Mouse (Mus musculus): Measurements from ENCODE around the gene Spata18.

The Spata18 gene

GRCm38 (mm10) chr5:73651061-73651854 is at the start of gene Spata18:
Spata18 (plus strand) TSS chr5:73651379.
- no peak for DNase-seq (ENCODE audit: low spot score in 2 of 2)

DNA sequence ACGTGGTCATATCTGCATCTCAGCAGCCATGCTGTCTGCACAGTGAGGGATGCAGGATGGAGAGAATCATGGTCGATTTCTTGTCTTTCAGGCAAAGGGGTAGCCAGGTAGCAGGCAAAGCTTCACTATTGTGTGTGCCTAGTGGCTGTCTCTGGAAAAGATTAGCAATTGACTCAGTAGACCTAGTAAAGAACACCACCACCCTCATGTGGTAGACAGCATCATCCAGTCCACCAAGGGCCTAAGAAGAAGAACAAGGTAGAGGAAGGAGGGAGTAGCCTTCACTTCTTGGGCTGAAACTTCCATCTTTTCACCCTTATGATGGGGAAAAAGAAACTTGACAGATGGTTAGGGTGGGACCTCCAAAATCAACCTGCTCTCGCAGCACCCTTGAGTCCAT is 48.3 kb upstream of the Spata18 start:
- no peak for DNase-seq (ENCODE audit: low spot score in 2 of 2)

GRCm38 (mm10) chr5:73604542-73604941 is 46.6 kb upstream of the Spata18 start:
- no peak for DNase-seq (ENCODE audit: low spot score in 2 of 2)

DNA sequence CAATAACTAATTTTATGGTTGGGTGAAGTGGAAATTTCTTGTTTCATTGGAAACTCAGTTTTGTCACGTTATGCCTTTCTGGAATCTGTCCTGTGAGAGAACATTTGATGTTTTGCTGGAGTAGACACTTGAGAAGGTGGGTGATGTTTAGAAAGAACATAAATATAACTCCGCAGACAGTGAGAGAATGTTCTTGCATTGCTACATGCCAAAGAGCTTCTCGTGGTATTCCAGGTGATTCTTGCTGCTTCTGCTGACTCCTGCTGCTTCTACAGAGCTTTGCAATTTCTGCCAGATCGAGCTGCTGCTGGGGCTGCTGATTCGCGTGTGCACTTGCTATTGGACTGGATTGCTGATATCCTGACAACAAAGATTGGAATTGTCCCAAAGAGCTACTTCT is 46.2 kb upstream of the Spata18 start:
- no peak for DNase-seq (ENCODE audit: low spot score in 2 of 2)

DNA sequence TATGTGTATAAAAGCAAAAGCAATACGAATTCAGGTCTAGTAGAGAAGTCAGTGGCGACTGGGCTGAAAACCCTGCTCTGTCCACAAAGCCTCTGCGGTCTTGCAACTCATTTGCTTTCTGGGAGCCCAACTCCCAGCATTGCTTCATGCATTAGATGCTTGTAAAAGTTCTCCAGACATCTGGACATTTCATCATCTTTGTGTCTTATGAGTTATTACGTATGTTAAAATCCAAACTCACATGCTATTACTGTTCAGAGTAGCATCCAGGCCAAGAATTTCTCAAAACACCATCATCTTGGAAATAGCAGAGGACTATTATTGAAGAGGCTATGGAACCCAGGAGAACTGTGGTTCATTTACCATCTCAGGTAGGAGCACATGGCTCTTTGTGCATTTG is 40.1 kb upstream of the Spata18 start:
- no peak for DNase-seq (ENCODE audit: low spot score in 2 of 2)

DNA sequence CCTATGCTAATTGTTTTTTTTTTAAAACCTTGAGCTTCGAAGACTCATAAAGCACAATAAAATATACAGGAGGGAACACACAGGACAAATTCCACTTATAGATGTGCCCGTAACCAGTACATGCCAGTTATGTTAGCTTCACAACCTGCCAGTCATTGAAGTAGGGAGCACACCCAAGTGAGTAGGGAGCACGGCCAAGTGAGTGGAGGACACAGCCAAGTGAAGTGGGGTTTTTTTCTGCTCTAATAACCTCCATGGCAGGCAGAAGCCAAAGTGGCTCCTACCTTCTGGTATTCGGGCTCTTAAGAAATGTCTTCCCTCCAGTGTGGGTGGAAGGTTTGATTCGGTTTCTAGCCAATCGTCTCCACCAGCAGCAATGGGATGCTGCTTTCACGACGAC is 37.9 kb upstream of the Spata18 start:
- DNase-seq (ENCODE audit: low spot score in 2 of 2): no peak

DNA sequence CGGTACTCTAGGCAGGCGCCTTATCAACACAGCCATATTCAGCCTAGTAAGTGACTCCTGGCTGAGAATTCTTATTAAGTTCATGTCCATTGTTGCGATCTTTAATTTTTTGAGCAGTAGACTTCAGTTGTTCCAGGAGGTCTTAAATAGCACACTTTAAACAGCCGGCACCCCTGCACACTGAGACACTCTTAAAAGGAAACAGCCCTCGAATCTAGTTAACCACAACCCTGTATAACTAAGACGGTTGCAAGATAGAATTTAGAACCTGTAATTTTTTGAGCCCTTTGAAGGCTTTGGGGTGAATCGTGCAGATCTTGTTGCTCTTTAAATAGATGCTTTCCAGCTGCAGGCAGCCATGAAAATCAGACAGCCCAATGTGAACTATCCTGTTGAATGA is 36.0 kb upstream of the Spata18 start:
- DNase-seq (ENCODE audit: low spot score in 2 of 2): no peak

DNA sequence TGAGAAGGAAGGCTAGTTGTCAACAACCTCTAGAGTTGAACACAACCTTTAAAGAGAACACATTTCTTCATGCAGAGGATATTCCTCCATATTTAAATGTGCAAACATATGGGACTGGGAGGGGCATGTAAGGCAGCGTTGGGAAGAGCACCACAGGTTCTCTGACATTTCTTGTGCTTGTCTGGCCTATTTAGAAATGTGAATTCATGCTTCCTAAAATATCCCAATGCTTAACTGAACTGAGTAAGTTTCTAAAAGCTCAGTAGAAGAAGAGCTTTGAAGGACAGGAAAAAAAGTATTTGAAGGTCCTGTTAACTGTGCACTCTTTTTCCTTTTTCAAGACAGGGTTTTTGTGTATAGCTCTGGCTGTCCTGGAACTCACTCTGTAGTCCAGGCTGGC is 32.2 kb upstream of the Spata18 start:
- DNase-seq (ENCODE audit: low spot score in 2 of 2): no peak

DNA sequence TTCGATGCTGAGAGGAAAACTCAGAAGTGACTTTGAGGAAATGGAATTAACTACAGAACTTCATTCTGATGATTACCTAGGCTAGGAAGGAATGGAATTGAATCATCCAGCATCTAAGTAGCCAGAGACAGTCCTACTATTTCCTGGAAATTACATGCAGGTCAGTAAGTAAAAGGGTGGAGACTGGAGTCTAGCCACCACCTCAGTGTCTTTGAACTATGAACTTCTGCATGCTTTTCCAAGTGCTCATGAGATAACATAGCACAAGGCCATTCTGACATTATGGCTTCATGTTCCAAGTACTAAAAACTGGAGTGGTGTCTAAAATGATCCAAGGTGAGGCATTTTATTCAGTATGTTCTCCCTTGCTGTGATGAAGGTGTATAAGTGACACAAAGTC is 25.7 kb upstream of the Spata18 start:
- no peak for DNase-seq (ENCODE audit: low spot score in 2 of 2)

DNA sequence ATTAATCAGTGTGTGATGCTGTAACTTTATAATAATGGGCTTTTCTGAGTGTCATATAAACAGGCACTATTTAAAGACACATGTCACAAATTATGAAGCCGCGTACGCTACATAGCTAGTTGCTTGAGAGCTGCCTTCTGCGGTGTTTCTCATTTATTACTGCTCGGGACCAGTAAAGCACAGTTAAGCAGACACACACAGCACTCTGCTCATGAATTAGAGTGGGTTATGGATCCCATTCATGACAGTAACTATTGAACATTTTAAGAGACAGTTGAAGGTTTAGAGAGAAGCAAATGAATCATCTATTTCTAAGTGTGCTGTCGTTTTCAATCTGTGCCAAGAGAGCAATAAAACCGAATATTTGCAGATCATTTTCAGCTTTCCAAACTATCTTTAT is 24.3 kb upstream of the Spata18 start:
- no peak for DNase-seq (ENCODE audit: low spot score in 2 of 2)

DNA sequence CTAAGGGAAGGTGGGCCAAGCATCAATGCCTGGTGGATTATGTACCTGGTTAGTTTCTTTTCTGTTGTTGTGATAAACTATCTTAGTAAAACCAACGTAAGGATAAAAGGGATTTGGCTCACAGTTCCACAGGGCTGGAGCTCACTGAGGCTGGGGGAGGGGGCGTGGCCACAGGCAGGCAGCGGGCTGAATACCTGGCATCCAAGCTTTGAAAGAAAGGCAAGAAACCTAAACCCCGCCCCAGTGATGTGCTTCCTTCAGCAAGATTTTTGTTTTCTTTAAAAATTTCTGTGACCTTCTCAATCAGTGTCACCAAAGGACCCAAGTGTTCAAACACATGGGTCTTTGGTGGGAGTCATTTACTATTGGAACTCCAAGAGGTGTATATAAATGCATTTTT is 23.6 kb upstream of the Spata18 start:
- DNase-seq (ENCODE audit: low spot score in 2 of 2): no peak

- DNase-seq (ENCODE audit: low spot score in 2 of 2): no peak
Measured at GRCm38 (mm10) chr5:73627991-73628390, 23.2 kb upstream of the Spata18 start.

- DNase-seq (ENCODE audit: low spot score in 2 of 2): no peak
Measured at GRCm38 (mm10) chr5:73630141-73630540, 21.0 kb upstream of the Spata18 start.

DNA sequence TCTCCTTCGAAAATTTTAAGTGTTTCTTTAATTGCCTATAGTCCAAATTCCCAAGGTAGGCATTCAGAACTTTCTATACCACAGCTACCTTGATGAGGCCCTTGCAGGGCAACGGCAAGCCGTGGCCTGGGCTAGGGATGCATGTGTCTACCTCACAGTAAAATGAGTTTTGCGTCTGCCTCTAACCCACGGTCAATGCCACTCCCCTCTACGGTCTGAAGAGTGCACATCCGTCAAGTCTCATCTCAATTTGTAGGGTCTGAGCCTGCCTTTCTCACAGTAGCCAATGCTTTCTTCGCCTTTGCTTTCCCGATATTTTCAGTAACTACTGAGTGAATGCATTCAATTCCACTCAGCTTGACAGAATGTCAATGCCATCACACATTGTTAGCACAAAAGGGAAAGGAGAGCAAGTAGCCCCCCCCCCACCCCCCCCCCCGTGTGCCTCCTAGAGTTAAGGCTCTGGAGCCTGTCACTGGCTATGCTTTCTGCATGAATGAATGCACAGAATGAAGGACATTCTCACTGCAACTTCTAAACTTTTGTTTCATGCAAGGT is 20.1 kb upstream of the Spata18 start:
- DNase-seq (ENCODE audit: low spot score in 2 of 2): no peak

GRCm38 (mm10) chr5:73632291-73632690 is 18.9 kb upstream of the Spata18 start, which contains the start of gene Lrrc66:
Lrrc66 (minus strand) TSS chr5:73632526.
- DNase-seq (ENCODE audit: low spot score in 2 of 2): no peak

DNA sequence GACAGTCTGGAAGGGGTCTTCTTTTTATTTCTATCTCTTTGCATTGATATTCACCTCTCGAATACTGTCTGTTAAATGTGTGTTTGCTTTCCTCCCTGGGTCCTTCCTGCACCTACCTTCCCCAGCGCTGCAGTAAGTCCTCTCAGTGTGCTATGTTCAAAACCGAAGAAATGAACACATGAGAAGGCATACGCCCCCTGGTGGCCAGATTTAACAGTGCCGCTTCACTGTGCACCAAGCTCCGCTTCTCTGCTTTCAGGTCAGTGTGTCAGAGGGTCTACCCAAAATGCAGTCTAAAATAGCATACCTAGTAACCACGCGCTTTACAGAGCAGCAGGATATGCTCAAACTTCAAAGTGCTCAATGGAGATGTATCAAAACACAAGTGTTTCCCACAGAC is 18.0 kb upstream of the Spata18 start:
- peak; percentile 85 to 90 for DNase-seq (ENCODE audit: low spot score in 2 of 2)

DNA sequence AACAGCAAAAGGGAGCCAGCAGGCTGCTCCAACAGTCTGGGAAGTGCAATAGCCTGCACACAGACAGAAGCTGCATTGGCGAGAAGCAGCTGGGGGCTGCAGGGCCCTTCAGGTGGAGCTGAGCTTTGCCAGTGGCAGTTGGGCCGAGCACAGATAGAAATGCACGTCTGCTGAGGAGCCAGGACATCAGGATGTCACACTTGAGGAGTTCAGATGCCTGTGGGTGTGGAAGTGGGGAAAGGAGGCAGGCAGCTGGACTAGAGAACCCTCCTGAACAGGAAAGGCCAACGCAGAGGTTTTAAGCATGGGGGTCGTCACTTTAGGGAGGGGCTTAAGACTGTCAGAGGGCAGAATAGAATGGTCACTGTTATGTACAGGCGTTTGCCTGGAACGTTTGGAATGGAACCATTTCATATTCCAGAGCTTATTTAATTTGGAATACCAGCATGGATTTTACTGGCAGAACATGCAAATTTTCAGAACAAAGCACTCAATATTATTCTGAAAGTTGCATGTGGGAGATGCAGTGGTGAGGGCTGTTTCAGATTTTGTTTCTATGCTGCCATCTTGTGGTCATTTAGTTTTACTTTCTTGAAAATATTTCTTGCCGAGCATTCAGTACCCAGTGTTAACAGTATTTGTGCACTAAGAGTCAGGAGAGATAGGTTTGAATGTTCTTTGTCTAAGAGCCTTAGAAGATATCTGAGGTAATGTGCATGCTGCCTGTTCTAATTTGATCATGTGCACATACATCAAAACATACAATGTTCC is 13.7 kb upstream of the Spata18 start:
- DNase-seq (ENCODE audit: low spot score in 2 of 2): no peak

- no peak for DNase-seq (ENCODE audit: low spot score in 2 of 2)
Measured at GRCm38 (mm10) chr5:73641058-73641457, 10.1 kb upstream of the Spata18 start.

- peak in 1 of 2 experiments; percentile 62 for DNase-seq (ENCODE audit: low spot score in 2 of 2)
Measured at GRCm38 (mm10) chr5:73642091-73642490, 9.1 kb upstream of the Spata18 start.

GRCm38 (mm10) chr5:73647261-73647900 is 3.8 kb upstream of the Spata18 start, which contains the start of gene Sgcb:
Sgcb (minus strand) TSS chr5:73647790.
- DNase-seq (ENCODE audit: low spot score in 2 of 2): peak; percentile 86 to 88

- no peak for DNase-seq (ENCODE audit: low spot score in 2 of 2)
Measured at GRCm38 (mm10) chr5:73650365-73650964, 714 bp upstream of the Spata18 start.

- DNase-seq (ENCODE audit: low spot score in 2 of 2): no peak
Measured at GRCm38 (mm10) chr5:73651855-73652201, 649 bp downstream of the Spata18 start.

Data from right cerebral cortex, adult 2 months (tissue).